7 mouse cellular contexts compared by ENCODE assay signal in genomic region chr10:22471722-22472330, GRCm38 (mm10).
DNase-seq lines count a peak whose midpoint lies in the region; ATAC-seq and TF ChIP-seq lines count a peak whose summit lies in the region.
"Not testable (repeated sequence)": the region's sequence is repeated elsewhere in the genome, so short reads cannot be mapped to it uniquely, and the experiment has no call there.

No protein-coding gene starts in this region.

- DNase-seq in ES-CJ7 (ENCODE audit: low read depth, low spot score): peak; percentile 41
- peak; percentile 25 to 36 for DNase-seq in cerebellum, postnatal 10 days
- peak; percentile 20 for DNase-seq in kidney, adult 2 months
- DNase-seq in kidney, postnatal 4 days: peak; percentile 63 to 66
- peak; percentile 18 for DNase-seq in liver, embryonic 13.5 days
- not testable (repeated sequence) for DNase-seq in midbrain, postnatal 0 days (ENCODE audit: low spot score)
- DNase-seq in testis, postnatal 14 days (ENCODE audit: low spot score): peak; percentile 4

- H3K4me3 ChIP-seq in kidney, adult 2 months (ENCODE audit: insufficient read depth, low read depth, low read length); liver, embryonic 13.5 days (replicated peaks); midbrain, postnatal 0 days (ENCODE audit: low read depth, low read length): not testable (repeated sequence)

- ATAC-seq in liver, embryonic 13.5 days (ENCODE audit: low read depth); midbrain, postnatal 0 days (ENCODE audit: low FRiP score): not testable (repeated sequence)

- not testable (repeated sequence) for H3K36me3 ChIP-seq in kidney, adult 2 months (ENCODE audit: control insufficient read depth, insufficient read depth, low read length); liver, embryonic 13.5 days; midbrain, postnatal 0 days (ENCODE audit: insufficient read depth, low read length)

- not testable (repeated sequence) for H3K27me3 ChIP-seq in kidney, adult 2 months (replicated peaks; ENCODE audit: control insufficient read depth, insufficient read depth, low read length); liver, embryonic 13.5 days; midbrain, postnatal 0 days (ENCODE audit: insufficient read depth, low read length)

- H3K4me2 ChIP-seq in liver, embryonic 13.5 days; midbrain, postnatal 0 days (ENCODE audit: low read depth, low read length, poor library complexity, severe bottlenecking): not testable (repeated sequence)

- not testable (repeated sequence) for H3K27ac ChIP-seq in kidney, adult 2 months (ENCODE audit: insufficient read depth, low read depth, low read length); liver, embryonic 13.5 days; midbrain, postnatal 0 days (ENCODE audit: low read depth, low read length)

- 96% methylated on average over 6 of the region's 6 CpGs for WGBS in kidney, adult 2 months
- WGBS in liver, embryonic 13.5 days (ENCODE audit: insufficient replicate concordance): 79% methylated on average over 6 of the region's 6 CpGs
- WGBS in midbrain, postnatal 0 days: 96% methylated on average over 6 of the region's 6 CpGs

- TF ChIP-seq CTCF in kidney, adult 2 months (conservative IDR thresholded peaks at IDR 0.05; ENCODE audit: insufficient read depth, insufficient read length, low read depth, low read length): not testable (repeated sequence)
- peak; percentile 43 for TF ChIP-seq CTCF in midbrain, postnatal 0 days (IDR thresholded peaks at IDR 0.05)

- not testable (repeated sequence) for H3K4me1 ChIP-seq in kidney, adult 2 months (ENCODE audit: control insufficient read depth, insufficient read depth, low read length); liver, embryonic 13.5 days (replicated peaks); midbrain, postnatal 0 days (ENCODE audit: insufficient read depth, low read length)

- TF ChIP-seq POLR2A in kidney, adult 2 months (IDR thresholded peaks at IDR 0.05; ENCODE audit: low read depth, low read length): not testable (repeated sequence)

- not testable (repeated sequence) for H3K9ac ChIP-seq in liver, embryonic 13.5 days; midbrain, postnatal 0 days (replicated peaks; ENCODE audit: low read length, poor library complexity, severe bottlenecking)

- peaks cover 22% of the 10 kb centered on the region for H3K9me3 ChIP-seq in liver, embryonic 13.5 days (replicated peaks)
- not testable (repeated sequence) for H3K9me3 ChIP-seq in midbrain, postnatal 0 days (ENCODE audit: low read length)
